Mouse (Mus musculus) MEL (cell line): ENCODE results near the gene Zfp146. TPM values are rescaled to one million over a fixed set of nuclear protein-coding genes. Genes with fewer than 3 reads are reported as not detected.

Experiments
- DNase-seq: peaks from one replicate; pipeline ENCODE4 v3.0.0; 2011; ENCODE audit warnings: low read depth, low spot score
- H3K27ac ChIP-seq: 2 replicates; pipeline ENCODE4 v1.5.1; 2012; ENCODE audit warnings: low read depth, mild to moderate bottlenecking, control low read depth, low read length, moderate library complexity; ENCODE audit not compliant: control insufficient read depth
- H3K27me3 ChIP-seq, 2 experiments: fragments of 150-350 bp in 1 of 2; sonication (generic) in 1 of 2; 2 replicates each; pipeline ENCODE4 v1.6.1; 2012; ENCODE audit warnings: low read length in 2 of 2, mild to moderate bottlenecking in 2 of 2, improper control_type of control experiment in 1 of 2, moderate library complexity in 1 of 2; ENCODE audit not compliant: insufficient read depth in 2 of 2, control insufficient read depth in 1 of 2
- H3K36me3 ChIP-seq, 2 experiments: 2 replicates each; pipeline ENCODE4 v1.6.1; 2012 to 2014; ENCODE audit warnings: low read length in 2 of 2, improper control_type of control experiment in 1 of 2, inconsistent platforms in 1 of 2, mild to moderate bottlenecking in 1 of 2; ENCODE audit not compliant: insufficient read depth in 2 of 2, control insufficient read depth in 1 of 2
- H3K4me1 ChIP-seq, 2 experiments: fragments of 150-350 bp in 1 of 2; sonication (generic) in 1 of 2; 2 replicates each; pipeline ENCODE4 v1.6.1; 2012; ENCODE audit warnings: low read length in 2 of 2, improper control_type of control experiment in 1 of 2, mild to moderate bottlenecking in 1 of 2; ENCODE audit not compliant: insufficient read depth in 2 of 2, control insufficient read depth in 1 of 2
- H3K4me3 ChIP-seq, 2 experiments: fragments of 150-350 bp in 1 of 2; sonication (generic) in 1 of 2; 2 replicates each; pipeline ENCODE4 v1.5.1; 2012; ENCODE audit warnings: low read depth in 2 of 2, low read length in 2 of 2, mild to moderate bottlenecking in 2 of 2, moderate library complexity in 2 of 2, control low read depth in 1 of 2, improper control_type of control experiment in 1 of 2; ENCODE audit not compliant: control insufficient read depth in 1 of 2, insufficient read depth in 1 of 2
- H3K79me2 ChIP-seq: 2 replicates; pipeline ENCODE4 v1.6.1; 2012; ENCODE audit warnings: mild to moderate bottlenecking, low read length, moderate library complexity; ENCODE audit not compliant: control insufficient read depth, poor library complexity, insufficient read depth
- H3K9ac ChIP-seq: 2 replicates; pipeline ENCODE4 v1.6.1; 2012; ENCODE audit warnings: low read depth, mild to moderate bottlenecking, control low read depth, low read length, moderate library complexity; ENCODE audit not compliant: control insufficient read depth, poor library complexity, severe bottlenecking
- H3K9me3 ChIP-seq: fragments of 150-350 bp; sonication (generic); replicated peaks from 2 replicates; pipeline ENCODE4 v1.6.1; 2012; ENCODE audit warnings: mild to moderate bottlenecking, low read length, improper control_type of control experiment, moderate library complexity; ENCODE audit not compliant: insufficient read depth
- BHLHE40 ChIP-seq: IDR thresholded peaks from 2 replicates; pipeline ENCODE4 v1.6.1; 2012; ENCODE audit warnings: low read depth, mild to moderate bottlenecking, inconsistent platforms, low read length, improper control_type of control experiment, borderline replicate concordance
- CHD1 ChIP-seq: IDR thresholded peaks from 2 replicates; pipeline ENCODE4 v1.6.1; 2012; ENCODE audit warnings: low read depth, mild to moderate bottlenecking, inconsistent platforms, low read length, improper control_type of control experiment
- EP300 ChIP-seq, 2 experiments: IDR thresholded peaks; 2 replicates each; pipeline ENCODE4 v1.6.1; 2011; ENCODE audit warnings: improper control_type of control experiment in 2 of 2, low read length in 2 of 2, low read depth in 1 of 2, mild to moderate bottlenecking in 1 of 2
- ETS1 ChIP-seq: IDR thresholded peaks from 2 replicates; pipeline ENCODE4 v1.6.1; 2012; ENCODE audit warnings: low read depth, mild to moderate bottlenecking, inconsistent platforms, low read length, improper control_type of control experiment, moderate library complexity
- GABPA ChIP-seq: IDR thresholded peaks from 2 replicates; pipeline ENCODE4 v1.6.1; 2012; ENCODE audit warnings: low read depth, mild to moderate bottlenecking, inconsistent platforms, low read length, improper control_type of control experiment, moderate library complexity
- JUND ChIP-seq: IDR thresholded peaks from 2 replicates; pipeline ENCODE4 v1.6.1; 2011; ENCODE audit warnings: low read depth, mild to moderate bottlenecking, improper control_type of control experiment, low read length
- KAT2A ChIP-seq: conservative IDR thresholded peaks from 2 replicates; pipeline ENCODE4 v1.6.1; 2012; ENCODE audit warnings: low read depth, low read length, improper control_type of control experiment, inconsistent platforms
- MAFK ChIP-seq: IDR thresholded peaks from 2 replicates; pipeline ENCODE4 v1.6.1; 2011; ENCODE audit warnings: low read depth, mild to moderate bottlenecking, low read length, improper control_type of control experiment, borderline replicate concordance
- MAX ChIP-seq: IDR thresholded peaks from 2 replicates; pipeline ENCODE4 v1.6.1; 2011; ENCODE audit warnings: low read length, improper control_type of control experiment
- MAZ ChIP-seq: IDR thresholded peaks from 2 replicates; pipeline ENCODE4 v1.6.1; 2012; ENCODE audit warnings: low read depth, mild to moderate bottlenecking, inconsistent platforms, low read length, improper control_type of control experiment
- MEF2A ChIP-seq: IDR thresholded peaks from 2 replicates; pipeline ENCODE4 v1.6.1; 2014; ENCODE audit warnings: low read depth, mild to moderate bottlenecking, inconsistent platforms, low read length, improper control_type of control experiment; ENCODE audit not compliant: poor library complexity, insufficient replicate concordance, severe bottlenecking; ENCODE audit errors: extremely low read depth
- MYC ChIP-seq: IDR thresholded peaks from 2 replicates; pipeline ENCODE4 v1.6.1; 2011; ENCODE audit warnings: low read depth, mild to moderate bottlenecking, low read length, improper control_type of control experiment, moderate library complexity
- NELFE ChIP-seq: IDR thresholded peaks from 2 replicates; pipeline ENCODE4 v1.6.1; 2011; ENCODE audit warnings: low read depth, low read length, improper control_type of control experiment
- NRF1 ChIP-seq: IDR thresholded peaks from 2 replicates; pipeline ENCODE4 v1.6.1; 2014; ENCODE audit warnings: low read depth, mild to moderate bottlenecking, inconsistent platforms, low read length, improper control_type of control experiment, moderate library complexity; ENCODE audit not compliant: poor library complexity, insufficient read depth, severe bottlenecking
- POLR2AphosphoS2 ChIP-seq: IDR thresholded peaks from 2 replicates; pipeline ENCODE4 v1.6.1; 2011; ENCODE audit warnings: low read length, improper control_type of control experiment
- RAD21 ChIP-seq: IDR thresholded peaks from 2 replicates; pipeline ENCODE4 v1.6.1; 2011; ENCODE audit warnings: mild to moderate bottlenecking, low read depth, low read length, improper control_type of control experiment
- RCOR1 ChIP-seq: IDR thresholded peaks from 2 replicates; pipeline ENCODE4 v1.6.1; 2012; ENCODE audit warnings: low read depth, mild to moderate bottlenecking, inconsistent platforms, low read length, improper control_type of control experiment
- SMC3 ChIP-seq: IDR thresholded peaks from 2 replicates; pipeline ENCODE4 v1.6.1; 2011; ENCODE audit warnings: low read depth, low read length, improper control_type of control experiment
- TAL1 ChIP-seq: IDR thresholded peaks from 2 replicates; pipeline ENCODE4 v1.6.1; 2012; ENCODE audit warnings: mild to moderate bottlenecking, inconsistent platforms, low read length, moderate library complexity, mixed read lengths
- TCF12 ChIP-seq: IDR thresholded peaks from 2 replicates; pipeline ENCODE4 v1.6.1; 2014; ENCODE audit warnings: low read depth, mild to moderate bottlenecking, inconsistent platforms, low read length, improper control_type of control experiment, moderate library complexity
- UBTF ChIP-seq: IDR thresholded peaks from 2 replicates; pipeline ENCODE4 v1.6.1; 2012; ENCODE audit warnings: low read depth, mild to moderate bottlenecking, inconsistent platforms, low read length, improper control_type of control experiment, moderate library complexity, borderline replicate concordance; ENCODE audit not compliant: insufficient read depth
- USF1 ChIP-seq: IDR thresholded peaks from 2 replicates; pipeline ENCODE4 v1.6.1; 2014; ENCODE audit warnings: low read depth, mild to moderate bottlenecking, inconsistent platforms, low read length, improper control_type of control experiment, moderate library complexity
- USF2 ChIP-seq, 2 experiments: IDR thresholded peaks; 2 replicates each; pipeline ENCODE4 v1.6.1; 2011 to 2012; ENCODE audit warnings: improper control_type of control experiment in 2 of 2, low read length in 2 of 2, borderline replicate concordance in 1 of 2, inconsistent platforms in 1 of 2, low read depth in 1 of 2, mild to moderate bottlenecking in 1 of 2; ENCODE audit not compliant: insufficient read depth in 1 of 2
- ZC3H11A ChIP-seq: IDR thresholded peaks from 2 replicates; pipeline ENCODE4 v1.6.1; 2012; ENCODE audit warnings: low read depth, mild to moderate bottlenecking, inconsistent platforms, low read length, improper control_type of control experiment
- ZKSCAN1 ChIP-seq: IDR thresholded peaks from 2 replicates; pipeline ENCODE4 v1.6.1; 2012; ENCODE audit warnings: low read depth, mild to moderate bottlenecking, inconsistent platforms, low read length, improper control_type of control experiment, moderate library complexity
- ZMIZ1 ChIP-seq: IDR thresholded peaks from 2 replicates; pipeline ENCODE4 v1.6.1; 2012; ENCODE audit warnings: low read depth, mild to moderate bottlenecking, inconsistent platforms, low read length, improper control_type of control experiment, moderate library complexity
- polyA plus RNA-seq, 2 experiments: library from polyadenylated mRNA; stranded (reverse) in 1 of 2; unstranded in 1 of 2; fragments of >175 nt in 1 of 2; fragments of >200 nt in 1 of 2; gene quantifications; 2 replicates each; pipeline versions ENCODE4 v1.2.1 to v1.2.4; 2012; ENCODE audit warnings: low replicate concordance in 2 of 2, low read depth in 1 of 2; ENCODE audit not compliant: insufficient read length in 2 of 2, insufficient read depth in 1 of 2, missing spikeins in 1 of 2
- total RNA-seq: library from RNA; depleted of rRNA; stranded (reverse); fragments of 300-350 nt; gene quantifications from 2 replicates; pipeline ENCODE4 v1.2.3, GENCODE M21; 2012

Gene Zfp146
- total and polyA plus RNA-seq, 3 experiments: 35.5 to 38.9 TPM; not detected in 1

DNA sequence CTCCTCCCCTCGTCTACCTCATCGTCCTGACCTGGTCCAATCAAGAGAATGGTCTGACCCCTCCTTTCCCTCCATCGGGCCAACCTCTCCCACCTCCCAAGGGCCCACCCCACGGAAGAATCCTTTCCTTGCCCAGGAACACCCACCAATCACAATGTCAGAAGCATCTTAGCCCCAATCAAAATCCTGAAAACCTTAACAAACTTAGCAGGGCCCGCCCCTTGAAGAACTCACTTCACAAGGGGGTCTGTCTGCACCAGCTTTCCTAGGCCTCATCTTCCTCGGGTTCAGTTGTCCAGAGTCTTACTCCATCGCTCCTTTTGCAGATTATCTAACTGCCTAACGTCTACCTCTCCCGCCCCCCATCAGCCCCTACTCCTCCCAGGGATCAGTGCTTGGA is 23.5 kb upstream of the Zfp146 start:
- no peak for TF ChIP-seq TAL1
- no peak for TF ChIP-seq RAD21
- TF ChIP-seq EP300 (IDR thresholded peaks at IDR 0.05; ENCODE audit: low read depth in 1 of 2, low read length in 2 of 2): no peak
- TF ChIP-seq NRF1: no peak
- no peak for TF ChIP-seq UBTF
- no peak for TF ChIP-seq GABPA
- TF ChIP-seq USF1: no peak
- no peak for TF ChIP-seq TCF12
- no peak for TF ChIP-seq BHLHE40
- TF ChIP-seq MAZ: no peak
- no peak for TF ChIP-seq MAX
- H3K4me3 ChIP-seq: no peak overlapping the region; a peak in 1 of 4 replicates
- peaks cover 9% of the 10 kb centered on the region for H3K79me2 ChIP-seq
- no peak for DNase-seq
- no peak overlapping the region for H3K27ac ChIP-seq
- no peaks in the 10 kb centered on the region for H3K27me3 ChIP-seq
- H3K9me3 ChIP-seq: no peaks in the 10 kb centered on the region
- H3K4me1 ChIP-seq: peaks cover 0 to 17% of the 10 kb centered on the region in 2 experiments; a peak in 3 of 4 replicates
- H3K36me3 ChIP-seq: peaks cover 2 to 12% of the 10 kb centered on the region in 2 experiments; a peak in 3 of 4 replicates
- no peak overlapping the region; the same call in 1 of the 2 replicates for H3K9ac ChIP-seq

DNA sequence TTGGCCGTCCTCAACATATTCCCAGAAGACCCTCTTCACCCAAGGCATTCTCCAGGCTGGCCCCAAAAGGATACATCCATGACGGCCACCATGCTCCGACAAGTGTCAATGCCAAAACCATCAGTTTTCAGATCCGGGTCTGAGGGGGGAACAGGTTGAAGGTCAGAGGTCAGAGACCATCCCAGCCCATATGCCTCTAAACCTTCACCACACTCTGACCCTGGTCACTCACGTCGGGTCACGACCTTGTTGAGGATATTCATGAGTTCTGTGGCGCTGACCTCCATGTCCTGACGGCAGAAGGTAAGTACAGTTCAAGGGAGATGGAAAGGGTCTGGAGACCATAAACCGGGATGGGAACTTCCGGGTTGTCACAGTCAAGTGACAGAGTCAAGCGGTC is 22.5 kb upstream of the Zfp146 start:
- Histone ChIP-seq H3K79me2 (peaks cover 9% of the 10 kb centered on the region), H3K9me3 (no peaks in the 10 kb centered on the region), H3K9ac (no peak overlapping the region), H3K4me3 (no peak overlapping the region), H3K4me1 (peaks cover 0 to 17% of the 10 kb centered on the region in 2 experiments; a peak in 2 of 4 replicates), H3K36me3 (peaks cover 2 to 12% of the 10 kb centered on the region in 2 experiments), H3K27me3 (no peaks in the 10 kb centered on the region), H3K27ac (no peak overlapping the region)
- TF ChIP-seq RAD21 (no peak), KAT2A (no peak), ZKSCAN1 (no peak), MAFK (no peak), RCOR1 (no peak), EP300 (IDR thresholded peaks at IDR 0.05; ENCODE audit: low read depth in 1 of 2, low read length in 2 of 2) (no peak), JUND (no peak), USF2 (IDR thresholded peaks at IDR 0.05; ENCODE audit: borderline replicate concordance in 1 of 2, insufficient read depth in 1 of 2, low read depth in 1 of 2, low read length in 2 of 2) (no peak), NELFE (no peak), SMC3 (no peak), ZC3H11A (no peak), ETS1 (no peak), CHD1 (no peak), POLR2AphosphoS2 (no peak), MEF2A (no peak), TCF12 (no peak), ZMIZ1 (no peak), MYC (no peak), MAZ (no peak)
- DNase-seq: no peak
